Mouse (Mus musculus) cortical plate, adult 2 months (tissue): ENCODE measurements around the gene Lect2.

ENCODE experiments used
- CTCF ChIP-seq: fragments of 200-500 bp; IDR thresholded peaks from 2 replicates; pipeline ENCODE4 v1.5.1; 2011; ENCODE audit warnings: mild to moderate bottlenecking, control low read depth, low read length; ENCODE audit not compliant: insufficient read depth; ENCODE audit errors: extremely low read depth
- POLR2A ChIP-seq: fragments of 200-500 bp; IDR thresholded peaks from 2 replicates; pipeline ENCODE4 v1.6.1; 2011; ENCODE audit warnings: mild to moderate bottlenecking, low read length, control low read depth; ENCODE audit not compliant: insufficient read depth; ENCODE audit errors: extremely low read depth

GRCm38 (mm10) chr13:56595246-56595645 lies 46.9 kb upstream of the Lect2 start:
- TF ChIP-seq CTCF (no peak), POLR2A (no peak)
